Comparison of ENCODE assay signal across 7 mouse cellular contexts in the genomic region with DNA sequence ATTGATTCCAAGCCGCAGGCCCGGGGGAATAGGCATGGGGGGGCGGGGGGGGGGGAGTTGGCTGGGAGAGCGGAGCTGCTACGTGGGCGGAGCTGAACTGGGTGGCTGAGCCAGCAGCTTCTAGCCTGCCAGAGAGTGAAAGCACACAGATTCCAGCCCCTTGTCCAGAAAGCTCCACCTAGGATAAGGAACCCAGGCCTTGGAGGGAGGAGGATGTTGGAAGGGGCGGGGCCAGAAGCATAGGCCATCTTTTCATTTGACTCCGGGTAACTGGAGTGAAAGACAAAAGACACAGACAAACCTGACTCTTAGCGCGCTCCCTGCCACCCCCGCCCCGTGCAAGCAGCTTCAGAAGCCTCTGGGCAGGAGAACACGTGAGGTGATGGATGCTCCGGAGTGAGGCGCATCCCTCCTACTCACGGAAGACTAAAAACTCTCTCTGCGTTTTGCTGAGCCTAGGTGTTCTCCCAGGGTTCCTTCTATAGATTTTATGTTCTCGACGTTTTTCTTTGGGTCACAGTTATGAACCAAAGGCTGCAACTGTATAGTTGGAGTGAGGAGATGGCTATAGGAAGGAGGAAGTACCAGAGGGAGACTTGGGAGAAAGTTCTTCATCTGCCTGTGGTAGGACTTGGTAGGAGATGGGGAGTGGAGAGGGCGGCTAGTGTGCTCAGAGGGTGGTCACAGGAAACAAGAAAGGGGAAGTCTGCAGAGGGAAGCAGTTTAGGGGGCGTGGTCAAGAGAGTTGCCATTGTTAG.
DNase-seq lines count a peak whose midpoint lies in the region; ATAC-seq lines count a peak whose summit lies in the region.

No protein-coding gene starts in this region.

- no peaks in the 10 kb centered on the region for H3K27me3 ChIP-seq in intestine, embryonic 16.5 days (replicated peaks; ENCODE audit: control insufficient read depth, insufficient read depth, low read length)
- H3K27me3 ChIP-seq in midbrain, embryonic 10.5 days (ENCODE audit: low read depth, poor library complexity, severe bottlenecking): peaks cover 12% of the 10 kb centered on the region

- no peaks in the 10 kb centered on the region for H3K9me3 ChIP-seq in intestine, embryonic 16.5 days (ENCODE audit: control insufficient read depth, low read length)
- no peaks in the 10 kb centered on the region for H3K9me3 ChIP-seq in midbrain, embryonic 10.5 days (replicated peaks)

- H3K36me3 ChIP-seq in intestine, embryonic 16.5 days (ENCODE audit: control insufficient read depth, insufficient read depth, low read length): no peaks in the 10 kb centered on the region
- no peaks in the 10 kb centered on the region for H3K36me3 ChIP-seq in midbrain, embryonic 10.5 days

- peaks cover 11% of the 10 kb centered on the region for H3K4me1 ChIP-seq in intestine, embryonic 16.5 days (ENCODE audit: control insufficient read depth, insufficient read depth, low read length)
- H3K4me1 ChIP-seq in midbrain, embryonic 10.5 days: peaks cover 35% of the 10 kb centered on the region

- H3K27ac ChIP-seq in intestine, embryonic 16.5 days (ENCODE audit: low read length): peak overlapping the region; percentile 75
- peak overlapping the region; percentile 91 for H3K27ac ChIP-seq in midbrain, embryonic 10.5 days (replicated peaks)

- intact Hi-C loops in left cerebral cortex, postnatal 4 days (cut with DNase I): no loop called here

- DNase-seq in adrenal gland, adult (ENCODE audit: inconsistent age in 2 of 2, low spot score in 1 of 2): peak; percentile 57 to 75
- peak; percentile 90 for DNase-seq in embryo, embryonic 11 days
- DNase-seq in gastrocnemius, postnatal 4 days (ENCODE audit: low spot score in 2 of 2): peak; percentile 44 to 66
- peak; percentile 57 for DNase-seq in left cerebral cortex, postnatal 4 days
- DNase-seq in midbrain, embryonic 10.5 days (ENCODE audit: low spot score): peak; percentile 84
- peak; percentile 58 to 64 for DNase-seq in right cerebral cortex, postnatal 36 days (ENCODE audit: low spot score in 2 of 2)

- H3K4me2 ChIP-seq in intestine, embryonic 16.5 days (ENCODE audit: low read depth, low read length): peak overlapping the region; percentile 65

- peak overlapping the region; percentile 67 for H3K9ac ChIP-seq in intestine, embryonic 16.5 days (ENCODE audit: low read depth, low read length)

- ATAC-seq in intestine, embryonic 16.5 days: peak; percentile 96

- H3K4me3 ChIP-seq in intestine, embryonic 16.5 days (ENCODE audit: low read length): peak overlapping the region; percentile 44
- peak overlapping the region; percentile 56 for H3K4me3 ChIP-seq in midbrain, embryonic 10.5 days

- WGBS in intestine, embryonic 16.5 days: under 1% methylated on average over 21 of the region's 21 CpGs
- WGBS in midbrain, embryonic 10.5 days: under 1% methylated on average over 21 of the region's 21 CpGs

Comparison
In these comparisons a context has a peak if more than half of its experiments do, and no peak if none do; other contexts are left out.
1. Peak in every context shown above with its lines: DNase-seq, ATAC-seq, H3K4me3 ChIP-seq and H3K27ac ChIP-seq.